Mouse (Mus musculus): ENCODE data around the gene Rnf227.

The Rnf227 gene

DNA sequence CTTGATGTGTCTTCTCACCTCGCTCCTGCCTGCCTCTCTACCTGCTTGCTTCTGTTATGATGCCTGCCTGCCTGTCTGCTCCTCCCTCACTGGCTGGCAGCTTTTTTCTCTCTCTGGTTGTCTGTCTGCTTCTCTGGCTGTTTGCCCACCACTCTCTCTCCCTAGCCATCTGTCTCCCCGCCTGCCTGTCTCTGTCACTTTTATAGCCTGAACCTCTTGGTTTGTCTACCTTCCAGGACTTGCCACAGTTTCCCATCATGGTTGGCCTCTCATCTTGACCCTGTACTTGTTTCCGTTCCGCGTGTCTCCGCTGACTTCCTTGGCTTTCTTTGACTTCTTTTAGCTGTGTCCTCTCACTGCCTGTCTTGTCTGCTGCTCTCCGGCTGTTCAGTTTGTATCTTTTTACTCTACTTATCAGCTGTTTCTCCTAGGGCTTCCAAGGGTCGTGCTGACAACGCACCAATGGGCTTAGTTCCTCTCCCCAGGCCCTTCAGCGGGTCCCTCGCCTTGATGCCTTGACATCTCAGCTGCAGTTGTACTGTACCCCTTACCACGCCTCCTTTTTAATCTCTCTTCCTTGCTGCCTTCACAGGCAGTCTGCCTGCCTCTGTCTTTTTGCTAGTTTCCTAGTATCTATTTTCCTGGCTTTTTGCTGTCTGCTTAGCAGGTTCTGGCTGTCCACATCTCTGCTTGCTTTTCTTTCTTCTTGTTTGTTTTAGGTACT lies 32.0 kb downstream of the Rnf227 start:
- peak; percentile 64 for DNase-seq

DNA sequence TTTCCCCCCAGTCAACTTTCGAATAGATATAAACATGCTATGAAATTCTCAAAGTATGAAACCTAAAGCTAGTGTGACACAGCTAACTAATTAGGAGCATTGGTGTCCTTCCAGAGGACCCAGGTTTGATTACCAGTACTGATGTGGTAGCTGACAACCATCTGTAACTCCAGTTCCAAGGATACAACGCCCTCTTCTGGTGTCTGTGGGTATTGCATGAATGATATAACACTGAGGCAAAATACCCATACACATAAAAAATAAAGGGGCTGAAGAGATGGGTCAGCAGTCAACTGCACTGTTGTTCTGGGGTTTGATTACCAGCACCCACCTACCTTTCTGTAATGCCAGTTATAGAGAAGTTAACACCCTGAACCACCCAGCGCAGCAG lies 32.5 kb downstream of the Rnf227 start:
- DNase-seq, result no peak

DNA sequence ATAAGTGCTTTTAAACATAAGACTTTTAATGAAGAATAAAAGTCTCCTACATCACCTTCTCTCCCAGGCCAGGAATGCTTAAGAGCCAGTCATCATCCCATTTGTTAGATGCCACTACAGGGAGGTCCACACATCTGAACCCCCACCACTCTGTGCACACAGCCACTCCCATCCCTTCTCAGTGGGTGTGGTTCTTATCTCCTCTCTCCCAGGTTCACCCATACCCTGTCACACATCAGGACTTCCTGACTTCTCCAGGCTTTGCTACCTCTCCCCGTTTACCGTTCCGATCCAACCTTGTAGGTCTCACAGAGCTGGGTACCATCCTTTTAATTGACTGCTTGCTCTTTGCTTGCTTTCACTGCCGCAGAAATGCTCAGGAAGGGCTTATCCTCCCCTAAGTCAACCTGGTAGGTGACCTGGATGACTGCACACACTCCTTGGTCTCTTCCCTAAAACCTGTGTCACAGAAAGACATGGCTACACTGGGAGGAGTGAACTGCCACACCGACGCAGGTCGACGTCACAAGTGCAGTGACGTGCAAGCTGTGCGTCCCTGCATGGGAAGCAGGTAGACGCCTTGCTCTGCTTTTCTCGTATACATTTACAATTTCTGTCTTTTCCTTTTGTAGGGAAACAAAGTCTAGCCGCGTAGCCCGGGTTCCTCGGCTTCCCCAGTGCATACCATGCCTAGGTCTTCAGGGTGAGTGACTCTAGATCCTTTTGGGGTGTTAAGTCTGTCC lies 33.1 kb downstream of the Rnf227 start:
- DNase-seq, result no peak

DNA sequence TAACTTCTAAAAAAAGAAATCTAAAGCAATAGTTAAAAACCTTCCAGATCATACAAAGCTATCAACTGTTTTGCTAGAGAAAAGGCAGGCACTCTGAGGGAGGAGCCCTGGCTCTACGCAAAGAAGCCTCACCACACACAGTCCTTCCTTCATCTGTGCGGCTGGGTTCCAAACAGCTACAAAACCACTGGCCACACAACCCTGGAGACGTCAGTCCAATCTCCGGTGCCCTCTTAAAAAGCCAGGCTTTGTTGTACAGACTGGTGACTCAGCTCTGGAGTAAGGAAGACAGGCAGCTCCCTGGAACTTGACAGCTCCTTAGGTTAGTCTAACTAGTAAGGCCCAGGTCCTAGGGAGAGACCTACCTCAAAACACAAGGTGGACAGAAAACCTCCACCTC lies 35.4 kb downstream of the Rnf227 start:
- no peak for DNase-seq

DNA sequence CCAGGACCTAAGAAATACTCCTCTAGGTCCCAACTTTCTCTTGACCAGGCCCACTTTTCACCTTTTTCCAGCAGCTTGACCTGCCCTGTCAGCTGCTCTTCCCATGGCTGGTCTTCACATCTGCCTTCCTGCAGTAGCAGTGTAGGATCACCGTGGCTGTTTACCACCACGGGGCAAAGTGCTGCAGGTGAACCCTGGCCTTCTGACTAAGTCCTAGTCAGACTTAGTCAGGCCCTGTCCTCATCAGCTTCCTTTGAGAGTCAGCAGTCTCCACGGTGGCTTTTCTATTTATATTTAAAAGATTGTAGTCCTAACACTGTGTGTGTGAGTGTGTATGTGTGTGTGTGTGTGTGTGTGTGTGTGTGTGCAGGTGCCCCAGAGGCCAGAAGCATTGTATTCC lies 37.5 kb downstream of the Rnf227 start:
- DNase-seq, result no peak

DNA sequence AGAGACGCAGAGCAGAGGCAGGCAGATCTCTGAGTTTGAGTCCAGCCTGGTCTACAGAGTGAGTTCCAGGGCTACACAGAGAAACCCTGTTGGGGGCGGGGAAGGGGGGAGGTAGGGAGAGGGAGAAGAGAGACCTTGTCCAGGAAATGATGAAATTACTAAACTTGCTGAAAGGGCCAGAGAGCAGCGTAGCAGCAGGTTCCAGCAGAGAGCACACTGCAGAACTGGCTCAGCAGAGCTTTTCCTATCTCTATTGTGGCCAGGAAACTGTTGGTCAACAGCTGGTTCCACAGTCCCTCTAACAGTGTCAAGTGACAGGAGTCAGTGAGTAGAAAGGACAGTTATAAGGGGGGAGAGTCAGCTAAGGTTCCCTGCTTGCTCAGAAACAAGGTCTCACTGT lies 39.3 kb downstream of the Rnf227 start:
- no peak for DNase-seq

DNA sequence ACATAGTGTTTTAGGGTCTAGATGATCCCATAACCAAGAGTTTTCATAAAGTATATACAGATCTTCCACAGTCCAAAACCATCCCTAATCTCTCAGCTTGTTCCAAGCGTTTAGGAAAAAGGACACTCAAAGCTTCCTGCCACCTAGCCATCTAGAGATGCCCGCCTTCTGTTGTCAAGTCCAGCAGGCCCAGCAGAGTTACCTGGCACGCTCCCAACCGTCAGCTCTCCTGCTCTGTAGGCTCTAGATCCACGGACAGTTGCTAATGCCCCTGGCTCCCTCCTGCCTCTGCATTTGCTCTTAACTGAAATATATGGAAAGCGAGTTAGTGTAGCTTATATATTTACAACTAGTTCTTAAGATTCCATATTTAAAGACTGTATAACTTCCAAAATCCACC lies 41.1 kb downstream of the Rnf227 start:
- DNase-seq, result no peak

DNA sequence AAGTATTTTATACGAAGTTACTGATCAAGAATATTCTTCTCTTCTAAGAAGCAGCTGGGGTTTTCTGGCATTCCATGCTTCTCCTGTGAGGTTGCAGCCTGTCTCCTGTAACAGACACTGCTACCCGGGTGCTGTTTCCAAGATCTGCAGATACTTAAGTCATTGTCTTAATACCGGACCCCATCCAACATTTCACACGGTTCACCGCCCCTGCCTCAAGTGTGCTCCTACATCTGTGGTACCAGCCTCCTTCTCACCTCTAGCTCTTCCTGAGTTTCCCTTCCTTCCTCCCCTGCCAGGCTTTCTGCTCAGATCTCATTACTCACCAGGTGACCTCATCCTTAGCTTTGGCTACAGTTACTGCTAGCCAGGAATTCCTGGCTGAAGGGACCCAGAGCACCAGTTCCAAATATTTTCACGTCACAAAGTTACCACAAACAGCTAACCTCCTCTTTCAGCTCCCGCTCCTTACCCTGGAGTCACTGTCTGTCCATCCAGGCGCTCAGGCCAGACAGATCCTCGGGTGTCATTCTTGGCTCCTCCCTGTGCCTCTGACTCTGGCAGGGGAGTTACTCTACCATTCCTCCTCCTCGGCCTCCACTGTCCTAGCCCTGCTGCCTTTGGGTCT lies 42.3 kb downstream of the Rnf227 start:
- no peak for DNase-seq

DNA sequence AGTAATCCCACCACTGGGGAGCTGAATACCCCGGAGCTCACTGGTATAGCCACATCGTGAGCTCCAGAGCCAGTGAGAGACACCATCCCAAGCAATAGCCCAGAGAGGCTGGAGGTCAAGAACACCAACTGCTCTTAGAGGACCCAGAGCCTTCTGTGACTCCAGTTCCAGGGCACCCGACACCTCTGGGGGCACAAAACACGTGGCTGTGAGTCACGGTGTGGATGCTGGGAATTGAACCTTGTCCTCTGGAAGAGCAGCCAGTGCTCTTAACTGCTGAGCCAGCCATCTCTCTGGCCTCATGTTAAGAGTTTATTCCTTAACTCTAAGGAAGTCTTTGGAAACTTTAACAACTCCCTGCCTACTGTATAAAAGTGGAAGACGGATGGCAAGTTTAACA lies 44.7 kb downstream of the Rnf227 start:
- no peak for DNase-seq

DNA sequence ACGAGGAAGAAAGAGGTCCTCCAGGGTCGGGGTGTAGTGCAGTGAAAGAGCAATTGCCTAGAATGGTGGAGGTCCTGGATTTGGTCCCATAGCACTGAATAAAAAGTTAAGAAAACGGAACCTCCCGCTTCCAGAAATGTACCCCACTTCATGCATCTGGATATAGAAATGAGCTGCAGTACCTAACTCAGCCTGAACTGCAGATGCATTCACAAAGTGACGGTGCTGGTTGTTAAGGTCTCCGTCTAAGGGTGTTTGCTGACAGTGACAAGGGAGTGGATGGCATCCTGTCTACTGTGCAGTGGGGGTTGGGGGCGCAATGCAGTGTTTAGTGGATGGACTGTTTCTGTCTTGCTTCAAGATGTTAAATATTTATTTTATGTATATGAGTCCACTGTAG lies 46.5 kb downstream of the Rnf227 start:
- DNase-seq, result no peak

DNA sequence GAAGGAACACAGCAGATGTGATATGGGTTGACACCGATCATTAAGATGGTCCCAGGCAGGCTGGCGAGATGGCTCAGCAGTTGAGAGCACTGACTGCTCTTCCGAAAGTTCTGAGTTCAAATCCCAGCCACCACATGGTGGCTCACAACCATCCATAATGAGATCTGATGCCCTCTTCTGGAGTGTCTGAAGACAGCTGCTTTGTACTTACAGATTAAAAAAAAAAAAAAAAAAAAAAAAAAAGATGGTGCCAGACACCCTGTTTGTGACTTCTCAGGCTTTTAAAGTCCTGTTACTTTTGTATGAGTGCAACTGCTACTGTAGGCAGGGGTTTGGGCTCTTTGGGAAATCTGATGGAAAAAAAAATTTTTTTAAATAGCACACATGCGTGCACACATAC lies 48.4 kb downstream of the Rnf227 start:
- DNase-seq, result no peak

DNA sequence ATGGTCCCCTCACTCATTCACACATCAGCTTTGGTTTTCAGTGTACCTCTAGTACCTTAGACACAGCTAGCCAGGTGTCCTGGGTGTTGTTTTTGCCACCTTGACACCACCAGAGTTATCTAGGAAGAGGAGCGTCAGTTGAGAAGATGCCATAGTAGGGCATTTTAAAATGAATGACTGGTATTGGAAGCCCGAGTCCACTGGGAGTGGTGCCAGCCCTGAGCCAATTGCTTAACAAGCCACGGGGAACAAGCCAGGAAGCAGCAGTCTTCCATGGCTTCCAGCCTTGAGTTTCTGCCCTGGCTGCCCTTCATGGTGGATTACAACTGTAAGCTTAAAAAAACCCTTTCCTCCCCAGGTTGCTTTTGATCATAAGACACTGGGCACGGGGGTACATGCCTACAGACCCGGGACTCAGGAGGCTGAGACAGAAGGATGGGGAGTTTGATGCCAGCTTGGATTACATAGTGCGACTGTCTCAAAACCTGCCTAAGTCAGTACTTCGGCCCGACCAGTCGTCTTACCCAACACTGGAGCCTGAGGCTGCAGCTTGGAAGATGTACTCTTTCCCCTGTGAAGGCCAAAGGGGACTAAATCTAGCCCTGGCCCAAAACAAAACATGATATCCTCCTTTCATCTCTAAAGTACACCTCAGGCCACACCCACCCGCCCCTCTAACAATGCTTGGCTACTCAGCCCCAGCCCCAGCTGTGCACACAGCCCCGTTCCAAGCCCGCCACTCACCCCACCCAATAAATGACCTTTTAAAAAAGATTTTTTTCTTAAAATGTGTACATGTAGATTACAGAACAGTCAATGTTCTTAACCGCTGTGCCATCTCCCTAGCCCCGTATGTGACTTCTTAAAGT lies 49.5 kb downstream of the Rnf227 start:
- no peak for DNase-seq

DNA sequence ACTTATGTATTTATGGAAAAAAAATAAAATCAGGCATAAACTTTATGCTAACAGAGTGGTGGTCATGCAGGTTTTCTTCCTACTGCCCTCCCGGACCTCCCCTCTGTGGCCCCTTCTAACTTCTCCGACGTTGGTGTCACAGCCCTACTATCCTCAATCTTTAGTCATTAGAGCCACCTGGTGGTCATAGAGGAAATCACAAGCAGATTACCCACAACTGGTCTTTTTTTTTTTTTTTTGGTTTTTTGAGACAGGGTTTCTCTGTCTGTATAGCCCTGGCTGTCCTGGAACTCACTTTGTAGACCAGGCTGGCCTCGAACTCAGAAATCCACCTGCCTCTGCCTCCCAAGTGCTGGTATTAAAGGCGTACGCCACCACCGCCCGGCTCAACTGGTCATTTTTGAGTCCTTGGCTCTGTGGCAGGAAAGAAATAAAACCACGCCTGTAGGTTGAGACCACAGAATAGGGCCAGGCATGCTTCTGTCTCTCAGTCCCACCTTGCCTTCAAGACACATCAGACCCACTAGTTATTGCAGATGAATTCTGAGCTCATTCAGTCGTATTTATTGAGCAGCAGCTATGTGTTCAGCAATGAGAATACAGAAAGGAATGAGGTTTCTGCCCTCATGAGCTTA lies 50.3 kb downstream of the Rnf227 start:
- DNase-seq, result no peak

All from right cerebral cortex, postnatal 25 days (tissue).